Mouse (Mus musculus) forebrain, postnatal 0 days (tissue): ENCODE measurements around the gene Nphp1. TPM values are rescaled to one million over a fixed set of nuclear protein-coding genes. Genes with fewer than 3 reads are reported as not detected.

Source experiments
- ATAC-seq: fragments of 200-750 bp; cut with Nextera tagmentation; 2 replicates; pipeline ENCODE4 v1.8.0; 2017; ENCODE audit warnings: mild to moderate bottlenecking, moderate library complexity
- DNase-seq: peaks from one replicate; pipeline ENCODE4 v3.0.0-alpha.2; 2015
- H3K27ac ChIP-seq: fragments of 300-500 bp; sonication (generic); 2 replicates; pipeline ENCODE4 v1.5.1; 2014; ENCODE audit warnings: low read depth, mild to moderate bottlenecking, antibody characterized with exemption, low read length, moderate library complexity, mixed read lengths
- H3K27me3 ChIP-seq: fragments of 300-500 bp; sonication (generic); 2 replicates; pipeline ENCODE4 v1.6.1; 2014; ENCODE audit warnings: mild to moderate bottlenecking, low read length, mixed read lengths; ENCODE audit not compliant: insufficient read depth
- H3K36me3 ChIP-seq: fragments of 300-500 bp; sonication (generic); 2 replicates; pipeline ENCODE4 v1.6.1; 2014; ENCODE audit warnings: mild to moderate bottlenecking, moderate library complexity; ENCODE audit not compliant: insufficient read depth
- H3K4me1 ChIP-seq: fragments of 300-500 bp; sonication (generic); 2 replicates; pipeline ENCODE4 v1.6.1; 2014; ENCODE audit warnings: antibody characterized with exemption; ENCODE audit not compliant: insufficient read depth
- H3K4me2 ChIP-seq: fragments of 300-500 bp; sonication (generic); 2 replicates; pipeline ENCODE4 v1.6.1; 2014; ENCODE audit warnings: low read depth, mild to moderate bottlenecking, moderate library complexity
- H3K4me3 ChIP-seq: fragments of 300-500 bp; sonication (generic); 2 replicates; pipeline ENCODE4 v1.5.1; 2014; ENCODE audit warnings: low read depth, low read length, mixed read lengths
- H3K9ac ChIP-seq: fragments of 300-500 bp; sonication (generic); 2 replicates; pipeline ENCODE4 v1.6.1; 2014; ENCODE audit warnings: mild to moderate bottlenecking
- H3K9me3 ChIP-seq: fragments of 300-500 bp; sonication (generic); 2 replicates; pipeline ENCODE4 v1.6.1; 2016; ENCODE audit warnings: low read length
- CTCF ChIP-seq: sonication (generic); IDR thresholded peaks from 2 replicates; pipeline ENCODE4 v1.5.1; 2016; ENCODE audit warnings: antibody characterized with exemption, control low read depth, low read depth
- WGBS: fragments of 180-500 bp; shearing (Covaris S2); extraction: QIAGEN DNeasy Blood & Tissue Kit; methylation state at CpG from one replicate; pipeline ENCODE4 v1.1.7; 2014; 5-methylcytosine and 5-hydroxymethylcytosine counted together
- polyA plus RNA-seq: library from polyadenylated mRNA; unstranded; fragments of >200 nt; fragmentation: Nextera tagmentation; extraction: Ambion mirVana; gene quantifications from 2 replicates; pipeline ENCODE4 v1.2.1, GENCODE M21; 2015
- total RNA-seq: library from RNA; depleted of rRNA; stranded (reverse); fragments of >200 nt; gene quantifications from 2 replicates; pipeline ENCODE4 v1.2.3, GENCODE M21; 2014

The Nphp1 gene
- total and polyA plus RNA-seq, 2 experiments from 2014 or later: 14.7 to 19.9 TPM

DNA sequence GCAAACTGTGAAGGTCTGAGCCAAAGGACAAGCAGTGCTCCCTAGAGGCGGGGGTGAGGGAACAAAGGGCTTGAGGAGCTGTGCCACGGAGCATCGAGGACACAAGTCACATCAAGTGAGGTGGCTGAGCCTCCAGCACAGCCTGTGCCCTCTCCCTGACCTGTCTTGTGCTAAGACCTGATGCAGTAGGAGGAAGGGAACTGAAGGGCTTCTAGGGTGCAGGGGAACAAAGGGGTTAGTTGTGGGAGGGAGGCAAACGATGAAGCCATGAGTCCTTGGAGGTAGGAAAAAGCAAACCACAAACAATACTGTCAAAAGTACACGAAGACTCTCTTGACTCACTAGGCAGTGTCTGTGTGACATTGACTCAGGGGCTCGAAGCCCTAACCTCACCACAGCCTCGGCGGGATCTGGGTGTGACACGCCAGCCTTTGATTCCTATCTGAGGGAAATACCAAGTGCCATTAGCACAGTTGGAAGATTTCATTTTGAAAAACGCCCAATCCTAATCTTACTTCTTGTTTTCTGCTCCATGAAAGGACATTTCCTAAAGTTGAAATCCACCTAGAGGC, 28.2 kb downstream of the Nphp1 start:
- ATAC-seq: no peak
- 0 out of 2 replicates have a peak, but pooled peaks cover 5% of the 10 kb centered on the region for H3K4me1 ChIP-seq
- no peak overlapping the region for H3K4me3 ChIP-seq
- no peaks in the 10 kb centered on the region for H3K9me3 ChIP-seq
- peaks cover 23% of the 10 kb centered on the region for H3K36me3 ChIP-seq
- TF ChIP-seq CTCF: no peak
- no peak for DNase-seq
- H3K4me2 ChIP-seq: no peak overlapping the region
- H3K9ac ChIP-seq: no peak overlapping the region
- no peaks in the 10 kb centered on the region for H3K27me3 ChIP-seq
- 83% methylated on average over 10 of the region's 10 CpGs for WGBS
- no peak overlapping the region for H3K27ac ChIP-seq

DNA sequence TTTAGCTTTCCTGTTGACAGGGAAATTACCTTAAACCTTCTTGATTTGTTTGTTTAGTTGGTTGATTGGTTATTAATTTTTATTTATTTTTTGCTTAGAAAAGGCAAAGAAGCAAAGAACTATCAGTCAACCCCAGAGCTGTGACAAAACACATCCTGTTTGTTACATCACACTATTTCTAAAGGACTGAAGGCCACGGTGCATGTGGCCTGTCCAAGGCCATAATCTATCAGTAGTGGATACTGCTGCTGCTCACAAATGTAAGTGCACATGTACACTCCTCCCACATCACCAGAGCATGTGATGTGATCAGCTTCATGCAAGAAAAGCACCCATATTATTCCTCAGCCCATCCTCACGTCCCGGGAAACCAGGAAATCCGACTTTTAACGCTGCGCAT, 28.7 kb downstream of the Nphp1 start:
- no peak overlapping the region for H3K9ac ChIP-seq
- no peak overlapping the region for H3K4me3 ChIP-seq
- 92% methylated on average over 6 of the region's 6 CpGs for WGBS
- H3K36me3 ChIP-seq: peaks cover 23% of the 10 kb centered on the region
- no peak for TF ChIP-seq CTCF
- H3K4me1 ChIP-seq: 0 out of 2 replicates have a peak, but pooled peaks cover 5% of the 10 kb centered on the region
- no peak overlapping the region for H3K4me2 ChIP-seq
- DNase-seq: no peak
- no peaks in the 10 kb centered on the region for H3K9me3 ChIP-seq
- H3K27me3 ChIP-seq: no peaks in the 10 kb centered on the region
- no peak for ATAC-seq
- no peak overlapping the region for H3K27ac ChIP-seq

DNA sequence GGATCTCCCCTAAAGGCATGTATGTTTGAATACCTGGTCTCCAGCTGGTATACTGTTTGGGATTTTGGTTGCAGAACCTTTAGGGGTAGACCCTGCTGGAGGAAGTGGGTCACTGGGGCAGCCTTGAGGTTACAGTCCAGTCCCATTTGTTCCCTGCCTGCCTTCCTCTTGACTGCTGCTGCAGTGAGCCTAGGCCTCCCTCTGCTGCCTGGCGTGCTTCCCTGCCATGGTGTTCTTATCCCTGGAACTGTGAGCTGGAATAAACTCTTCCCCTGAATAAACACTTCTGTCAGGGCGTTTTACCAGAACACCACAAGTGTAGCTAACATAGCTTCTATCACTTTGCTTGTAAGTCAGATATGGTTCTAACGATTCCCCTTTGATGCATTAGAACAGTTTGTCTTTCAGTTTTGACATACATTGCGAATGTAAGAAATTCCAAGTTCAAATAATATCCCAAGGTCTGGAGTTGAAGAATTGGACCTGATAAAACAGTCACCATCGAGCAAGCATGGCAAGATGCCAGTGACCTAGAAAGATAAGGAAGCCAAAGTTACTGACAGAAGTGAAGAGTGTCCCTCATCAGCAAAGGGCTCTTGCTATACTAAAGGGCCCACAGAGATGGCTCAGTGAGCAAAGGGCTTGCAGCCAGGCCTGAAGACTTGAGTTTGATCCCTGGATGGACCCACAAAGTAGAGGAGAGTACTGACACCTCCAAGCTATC, 29.4 kb downstream of the Nphp1 start:
- no peak overlapping the region for H3K27ac ChIP-seq
- H3K9me3 ChIP-seq: no peaks in the 10 kb centered on the region
- WGBS: 85% methylated on average over 5 of the region's 5 CpGs
- H3K9ac ChIP-seq: no peak overlapping the region
- H3K36me3 ChIP-seq: peaks cover 23% of the 10 kb centered on the region
- 0 out of 2 replicates have a peak, but pooled peaks cover 5% of the 10 kb centered on the region for H3K4me1 ChIP-seq
- DNase-seq (no peak), ATAC-seq (no peak)
- H3K4me3 ChIP-seq: no peak overlapping the region
- no peaks in the 10 kb centered on the region for H3K27me3 ChIP-seq
- no peak overlapping the region for H3K4me2 ChIP-seq
- no peak for TF ChIP-seq CTCF

DNA sequence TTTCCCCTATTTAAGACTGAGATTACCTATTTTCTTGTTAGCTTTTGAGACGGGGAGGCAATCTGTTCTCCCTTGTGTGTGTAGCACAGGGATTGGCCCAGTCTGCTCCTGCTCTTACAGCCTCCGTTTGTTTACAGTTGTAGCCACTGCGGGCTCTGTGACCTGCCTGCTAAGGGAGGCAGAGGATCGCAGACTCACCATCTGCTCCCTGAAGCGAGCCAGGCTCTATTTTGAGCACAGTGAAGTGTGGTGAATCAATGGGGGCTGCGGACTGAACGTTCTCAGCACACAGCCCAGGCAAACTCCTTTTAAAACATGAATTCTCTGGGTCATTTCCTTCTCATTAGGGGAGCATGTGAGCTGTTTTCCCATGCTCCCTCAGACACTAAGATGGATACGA, 31.5 kb downstream of the Nphp1 start:
- DNase-seq (peak; percentile 40), ATAC-seq (peak; percentile 86)
- Histone ChIP-seq H3K9ac (no peak overlapping the region), H3K27me3 (no peaks in the 10 kb centered on the region), H3K4me2 (no peak overlapping the region), H3K36me3 (peaks cover 22% of the 10 kb centered on the region), H3K9me3 (no peaks in the 10 kb centered on the region), H3K4me1 (0 out of 2 replicates have a peak, but pooled peaks cover 5% of the 10 kb centered on the region), H3K4me3 (no peak overlapping the region), H3K27ac (no peak overlapping the region)
- WGBS: 33% methylated on average over 8 of the region's 8 CpGs
- TF ChIP-seq CTCF: no peak

DNA sequence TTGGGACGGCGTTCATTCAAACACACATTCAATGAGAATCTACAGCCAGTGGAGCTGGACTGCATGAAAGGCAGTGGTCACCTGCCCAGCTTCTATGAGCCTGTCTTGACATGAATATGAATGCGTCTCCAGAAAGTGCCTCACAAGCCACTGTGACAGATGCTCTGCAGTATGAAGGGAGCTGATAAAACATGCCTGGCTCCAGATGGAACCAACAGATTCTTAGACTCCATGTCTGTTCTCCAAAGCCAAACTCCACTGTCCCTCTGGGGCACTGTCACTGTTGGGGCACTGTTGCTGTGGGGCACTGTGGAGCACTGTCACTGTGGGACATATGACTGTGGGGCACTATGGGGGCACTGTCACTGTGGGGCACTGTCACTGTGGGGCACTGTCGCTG, 34.6 kb downstream of the Nphp1 start:
- 77% methylated on average over 4 of the region's 4 CpGs for WGBS
- Histone ChIP-seq H3K27ac (no peak overlapping the region), H3K9me3 (no peaks in the 10 kb centered on the region), H3K4me2 (no peak overlapping the region), H3K4me1 (0 out of 2 replicates have a peak, but pooled peaks cover 5% of the 10 kb centered on the region), H3K9ac (no peak overlapping the region), H3K4me3 (no peak overlapping the region), H3K27me3 (no peaks in the 10 kb centered on the region), H3K36me3 (peaks cover 7% of the 10 kb centered on the region; the same call in 1 of the 2 replicates)
- no peak for TF ChIP-seq CTCF
- ATAC-seq (peak; percentile 64), DNase-seq (peak; percentile 55)

DNA sequence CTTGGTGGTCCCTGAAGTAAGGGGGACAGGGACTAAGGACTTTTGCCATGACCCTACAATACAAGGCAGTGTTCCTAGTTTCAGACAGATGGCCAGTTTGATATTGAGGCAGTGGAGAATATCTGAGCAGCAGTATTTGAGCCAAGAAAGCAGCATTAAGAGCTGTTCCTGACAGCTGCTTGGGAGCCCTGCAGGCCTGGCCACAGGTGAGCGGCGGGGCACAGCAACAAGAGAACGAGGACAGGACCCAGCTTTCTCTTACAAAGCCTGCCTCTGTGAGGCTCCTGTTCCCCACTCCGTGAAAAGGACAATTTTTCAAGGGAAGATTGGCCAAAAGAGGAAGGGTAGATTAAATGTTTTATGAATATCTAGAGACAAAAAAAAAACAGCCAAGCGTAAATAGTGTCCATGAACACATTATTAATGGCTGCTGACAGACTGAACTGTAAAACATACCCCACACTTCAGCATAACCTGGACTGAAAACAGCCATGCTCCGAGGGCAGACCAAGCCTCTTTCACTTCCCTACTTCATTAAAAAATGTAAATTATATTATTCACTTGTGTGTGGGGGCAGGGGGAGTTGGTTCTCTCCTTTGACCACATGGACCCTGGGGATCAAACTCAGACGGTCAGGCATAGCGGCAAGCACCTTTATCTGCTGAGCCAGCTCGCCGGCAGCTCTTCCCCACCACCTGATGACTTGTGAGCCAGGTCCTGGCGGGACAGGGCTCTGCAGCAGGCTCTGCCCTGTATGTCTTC, 36.7 kb downstream of the Nphp1 start:
- TF ChIP-seq CTCF: no peak
- Histone ChIP-seq H3K4me1 (no peaks in the 10 kb centered on the region), H3K9me3 (no peaks in the 10 kb centered on the region), H3K4me3 (no peak overlapping the region), H3K27ac (no peak overlapping the region), H3K9ac (no peak overlapping the region), H3K4me2 (no peak overlapping the region), H3K36me3 (0 out of 2 replicates have a peak, but pooled peaks cover 3% of the 10 kb centered on the region), H3K27me3 (no peaks in the 10 kb centered on the region)
- no peak for ATAC-seq
- 84% methylated on average over 11 of the region's 11 CpGs for WGBS
- no peak for DNase-seq

DNA sequence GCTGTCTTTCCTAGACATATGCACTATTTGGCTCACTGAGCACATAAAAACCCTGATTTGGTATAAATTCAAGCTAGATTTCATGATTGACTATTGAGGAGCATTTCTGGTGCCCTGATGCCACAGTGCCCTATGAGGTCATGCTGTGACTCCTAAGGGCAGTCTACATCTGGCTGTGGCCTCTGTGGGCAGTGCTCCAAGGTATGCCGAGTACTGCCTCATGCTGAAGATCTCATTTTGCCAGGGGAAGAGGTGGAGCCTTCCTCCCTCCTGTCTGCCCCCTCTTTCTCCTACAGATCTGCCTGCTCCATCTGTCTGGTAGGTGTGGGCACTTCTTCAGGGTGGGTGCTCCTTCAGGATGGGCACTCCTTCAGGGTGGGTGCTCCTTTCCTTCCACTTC, 39.3 kb downstream of the Nphp1 start:
- TF ChIP-seq CTCF: no peak
- WGBS: 56% methylated on average over 1 of the region's 1 CpGs
- Histone ChIP-seq H3K9ac (no peak overlapping the region), H3K4me3 (no peak overlapping the region), H3K36me3 (0 out of 2 replicates have a peak, but pooled peaks cover 3% of the 10 kb centered on the region), H3K27me3 (no peaks in the 10 kb centered on the region), H3K4me1 (no peaks in the 10 kb centered on the region), H3K9me3 (no peaks in the 10 kb centered on the region), H3K27ac (no peak overlapping the region), H3K4me2 (no peak overlapping the region)
- ATAC-seq (no peak), DNase-seq (no peak)
